9 mouse cellular contexts compared by ENCODE assay signal in genomic region chr13:84059031-84059651, GRCm38 (mm10).
DNase-seq lines count a peak whose midpoint lies in the region; ATAC-seq and TF ChIP-seq lines count a peak whose summit lies in the region.
"Had no signal": no experiment of that assay in that cellular context is flagged by ENCODE, and none has a peak within 500 bp of the region (broad histone marks: within the 10 kb centered on the region; RNA-seq: fewer than 3 reads in every experiment).

No protein-coding gene starts in this region.

- no peak overlapping the region for H3K27ac ChIP-seq in heart, embryonic 11.5 days (ENCODE audit: low read depth, low read length)
- no peak overlapping the region for H3K27ac ChIP-seq in heart, adult 2 months
- H3K27ac ChIP-seq: liver, embryonic 15.5 days had no signal

- no peak for TF ChIP-seq EP300 in heart, adult 2 months (IDR thresholded peaks at IDR 0.05; ENCODE audit: insufficient read depth, low read depth, low read length)

- H3K9ac ChIP-seq in heart, embryonic 11.5 days (ENCODE audit: low read depth, low read length) = 0 out of 2 replicates have a peak overlapping the region, but pooled peaks have one; percentile 28
- H3K9ac ChIP-seq in heart, adult 2 months (ENCODE audit: low read depth, low read length) = no peak overlapping the region
- H3K9ac ChIP-seq: liver, embryonic 15.5 days had no signal

- DNase-seq in heart, adult 2 months = no peak
- DNase-seq in cerebellum, postnatal 14 days = peak; percentile 86
- peak; percentile 31 to 43 for DNase-seq in frontal cortex, postnatal 25 days (ENCODE audit: low spot score in 2 of 2)
- DNase-seq in left cerebral cortex, postnatal 4 days = peak; percentile 85
- peak; percentile 54 to 69 for DNase-seq in right cerebral cortex, adult 2 months (ENCODE audit: low spot score in 2 of 2)
- DNase-seq in urinary bladder, postnatal 4 days (ENCODE audit: low spot score in 2 of 2) = no peak
- no peak for DNase-seq in ovary, postnatal 10 days (ENCODE audit: low spot score)

- peak; percentile 22; the same call in 1 of the 2 replicates for ATAC-seq in heart, embryonic 11.5 days (replicated peaks; ENCODE audit: insufficient number of reproducible peaks, low FRiP score, low TSS enrichment)

- no peak overlapping the region for H3K4me3 ChIP-seq in heart, embryonic 11.5 days (ENCODE audit: low read depth, low read length)
- no peak overlapping the region for H3K4me3 ChIP-seq in heart, adult 2 months
- H3K4me3 ChIP-seq: liver, embryonic 15.5 days had no signal

- no peaks in the 10 kb centered on the region for H3K36me3 ChIP-seq in heart, embryonic 11.5 days (ENCODE audit: control insufficient read depth, insufficient read depth, low read length)
- H3K36me3 ChIP-seq in heart, adult 2 months (ENCODE audit: control insufficient read depth, insufficient read depth, low read length) = no peaks in the 10 kb centered on the region
- H3K36me3 ChIP-seq: liver, embryonic 15.5 days had no signal

- intact Hi-C loops in heart, adult 2 months (cut with DNase I) = no loop called here
- intact Hi-C loops in left cerebral cortex, postnatal 4 days (cut with DNase I) = loop anchor here (2.0 to 5.0 kb wide), 3 partner anchors 72 to 317 kb away; no protein-coding TSS in a partner anchor

- no peaks in the 10 kb centered on the region for H3K9me3 ChIP-seq in heart, embryonic 11.5 days (replicated peaks; ENCODE audit: control insufficient read depth, low read length)
- H3K9me3 ChIP-seq: liver, embryonic 15.5 days had no signal

- H3K27me3 ChIP-seq in heart, embryonic 11.5 days (ENCODE audit: control insufficient read depth, insufficient read depth, low read length) = no peaks in the 10 kb centered on the region
- no peaks in the 10 kb centered on the region for H3K27me3 ChIP-seq in heart, adult 2 months (ENCODE audit: control insufficient read depth, insufficient read depth, low read length)
- H3K27me3 ChIP-seq: liver, embryonic 15.5 days had no signal

- H3K4me1 ChIP-seq in heart, embryonic 11.5 days (ENCODE audit: control insufficient read depth, insufficient read depth, low read length) = no peaks in the 10 kb centered on the region
- H3K4me1 ChIP-seq in heart, adult 2 months (ENCODE audit: control insufficient read depth, insufficient read depth, low read length) = no peaks in the 10 kb centered on the region
- H3K4me1 ChIP-seq: liver, embryonic 15.5 days had no signal

- H3K4me2 ChIP-seq in heart, embryonic 11.5 days = peak overlapping the region; percentile 47
- H3K4me2 ChIP-seq: liver, embryonic 15.5 days had no signal

- no peaks in the 10 kb centered on the region for H3K79me2 ChIP-seq in heart, adult 2 months (replicated peaks; ENCODE audit: control insufficient read depth, insufficient read depth, low read length)

- TF ChIP-seq CTCF in heart, adult 2 months (IDR thresholded peaks at IDR 0.05) = no peak

- TF ChIP-seq POLR2A in heart, adult 2 months (IDR thresholded peaks at IDR 0.05; ENCODE audit: insufficient read depth, low read depth, low read length) = no peak

- WGBS in heart, embryonic 11.5 days (ENCODE audit: insufficient replicate concordance) = 14% methylated on average over 10 of the region's 10 CpGs
- WGBS in heart, adult 2 months = 16% methylated on average over 10 of the region's 10 CpGs

Comparison
In these comparisons a context has a peak if more than half of its experiments do, and no peak if none do; other contexts are left out.
1. DNase-seq: peak in cerebellum, postnatal 14 days (2 of 2), frontal cortex, postnatal 25 days (2 of 2), left cerebral cortex, postnatal 4 days (single experiment) and right cerebral cortex, adult 2 months (2 of 2); none in heart, adult 2 months (0 of 2), urinary bladder, postnatal 4 days (0 of 2) and ovary, postnatal 10 days (single experiment).